Mouse (Mus musculus) embryo, embryonic 11.5 days (tissue): ENCODE results near the gene Hus1.

ENCODE experiments used
- DNase-seq: peaks from one replicate; pipeline ENCODE4 v3.0.0-alpha.2; 2012; ENCODE audit warnings: low read depth, low spot score

The Hus1 gene

GRCm38 (mm10) chr11:8978154-8978553, 32.8 kb downstream of the Hus1 start:
- no peak for DNase-seq

GRCm38 (mm10) chr11:8973166-8973565, 37.8 kb downstream of the Hus1 start, which contains the start of gene Pkd1l1:
Gene Pkd1l1 (minus strand): TSS chr11:8973266.
- no peak for DNase-seq

- no peak for DNase-seq
These were observed 38.9 kb downstream of the Hus1 start for GRCm38 (mm10) chr11:8972093-8972492.

- DNase-seq = no peak
These were observed 40.5 kb downstream of the Hus1 start for GRCm38 (mm10) chr11:8970509-8970908.

GRCm38 (mm10) chr11:8968094-8968493, 42.9 kb downstream of the Hus1 start:
- DNase-seq = no peak

- no peak for DNase-seq
These were observed 52.4 kb downstream of the Hus1 start for GRCm38 (mm10) chr11:8958572-8958971.

- DNase-seq = no peak
These were observed 52.9 kb downstream of the Hus1 start for GRCm38 (mm10) chr11:8958108-8958507.

GRCm38 (mm10) chr11:8957023-8957422, 54.0 kb downstream of the Hus1 start:
- no peak for DNase-seq

- peak; percentile 41 for DNase-seq
These were observed 55.3 kb downstream of the Hus1 start for GRCm38 (mm10) chr11:8955678-8956077.

GRCm38 (mm10) chr11:8949765-8950430, 61.1 kb downstream of the Hus1 start:
- DNase-seq = no peak

GRCm38 (mm10) chr11:8948871-8949270, 62.1 kb downstream of the Hus1 start:
- no peak for DNase-seq

GRCm38 (mm10) chr11:8944114-8944513, 66.9 kb downstream of the Hus1 start:
- DNase-seq = no peak
